Mouse (Mus musculus): Measurements from ENCODE around the gene Asb11. TPM values are rescaled to one million over a fixed set of nuclear protein-coding genes. Genes with fewer than 3 reads are reported as not detected.

Asb11 gene
- 22.3 and 30.1 TPM in 2 replicates for polyA plus RNA-seq (2015; fragmentation: Nextera tagmentation; extraction: Ambion mirVana)

GRCm38 (mm10) chrX:164436709-164437108 lies at the start of gene Asb11:
TSS of gene Asb11 (plus strand) at chrX:164436994.

GRCm38 (mm10) chrX:164419471-164419939 lies 17.3 kb upstream of the Asb11 start, which contains the start of gene Piga:
TSS of gene Piga (plus strand) at chrX:164419787.

GRCm38 (mm10) chrX:164505709-164506498 lies 69.1 kb downstream of the Asb11 start, which contains the start of gene Asb9:
TSS of gene Asb9 (plus strand) at chrX:164506327.

Other genes with a start within 250 kb of the Asb11 start
- gene Bmx, start 178.8 kb upstream of the Asb11 start, polyA plus RNA-seq (2015; fragmentation: Nextera tagmentation; extraction: Ambion mirVana) = 0.51 and 0.55 TPM in 2 replicates
- gene Pir, start 167.6 kb upstream of the Asb11 start, polyA plus RNA-seq (2015; fragmentation: Nextera tagmentation; extraction: Ambion mirVana) = 6.5 and 7.2 TPM in 2 replicates
- gene Vegfd, start 63.6 kb upstream of the Asb11 start, polyA plus RNA-seq (2015; fragmentation: Nextera tagmentation; extraction: Ambion mirVana) = 5.1 and 6.6 TPM in 2 replicates
- 2.1 and 2.4 TPM in 2 replicates for gene Piga, start 17.2 kb upstream of the Asb11 start, polyA plus RNA-seq (2015; fragmentation: Nextera tagmentation; extraction: Ambion mirVana)
- not detected in 2 replicates for gene Asb9, start 69.3 kb downstream of the Asb11 start, polyA plus RNA-seq (2015; fragmentation: Nextera tagmentation; extraction: Ambion mirVana)

Measured in skeletal muscle tissue, postnatal 0 days (tissue).